Mouse (Mus musculus) mature B cell (primary cell): Measurements from ENCODE around the gene Cep162.

Experiments
- in situ Hi-C: fragments of 300-500 bp; cut with MboI; formaldehyde crosslinking; loops from 2 replicates; pipeline ENCODE4 v1.14.3; 2019

The Cep162 gene

DNA sequence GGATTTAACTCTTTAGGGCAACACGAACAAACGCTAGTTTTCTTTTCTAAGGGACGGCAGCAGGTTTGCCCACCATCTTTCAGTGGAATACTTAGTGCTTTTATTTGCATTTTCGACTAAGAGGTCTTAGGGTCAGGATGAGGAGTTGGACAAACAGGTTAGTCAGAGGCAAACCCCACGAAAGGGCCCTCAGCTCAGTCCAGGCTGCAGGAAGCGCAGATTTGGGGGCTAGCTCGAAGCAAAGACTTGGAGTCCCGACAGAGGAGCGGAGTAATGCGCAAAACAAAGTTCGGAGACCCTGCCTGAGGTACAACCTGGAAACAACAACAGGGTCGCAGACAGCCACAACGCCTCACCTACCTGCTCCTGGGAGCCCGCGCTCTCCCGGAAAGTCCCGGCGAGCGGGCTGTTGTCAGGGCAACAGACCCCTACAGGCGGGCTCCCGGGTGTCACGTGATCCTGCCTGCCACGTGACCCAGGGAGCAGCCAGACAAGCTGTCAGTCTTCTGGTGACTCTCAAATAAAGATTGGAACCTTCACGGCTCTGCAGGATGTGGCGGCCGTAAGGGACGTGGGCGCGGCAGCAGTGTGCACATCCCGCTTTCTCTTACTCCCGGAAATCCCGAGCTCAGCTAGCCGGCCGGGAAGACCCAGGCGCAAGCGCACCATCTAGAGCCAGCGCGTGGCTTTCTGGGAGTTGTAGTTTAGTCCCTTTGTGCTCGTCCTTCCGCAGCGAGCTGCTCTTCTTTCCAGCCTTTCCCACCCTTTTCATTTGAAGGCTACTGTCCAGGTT is at the start of gene Cep162:
Gene Cep162 (minus strand): TSS at position 634 of the 793 bp plus-strand sequence.
- in situ Hi-C loops: loop anchor here (10.0 kb wide), 1 partner anchor 230 kb away; the partner anchor contains the start of gene Cyb5r4

DNA sequence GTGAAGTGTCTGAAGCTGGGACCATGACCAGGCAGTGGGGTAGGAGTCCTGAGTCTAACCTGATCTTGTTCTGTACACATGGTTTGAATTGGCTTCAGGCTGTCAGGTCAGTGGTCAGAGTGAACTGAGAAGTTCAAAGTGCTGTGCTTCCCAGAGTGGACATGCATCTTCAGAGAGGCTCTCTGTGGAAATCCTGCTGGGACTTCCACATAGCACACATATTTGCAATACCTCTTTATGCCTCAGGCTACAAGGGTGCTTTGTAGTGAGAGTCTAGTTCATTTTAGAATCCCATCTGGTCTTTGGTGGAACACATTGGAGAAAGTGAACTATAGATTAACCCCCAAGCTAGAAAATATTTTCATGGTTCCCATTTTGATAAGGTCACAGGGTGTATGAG is 47.9 kb upstream of the Cep162 start:
- in situ Hi-C loops: no loop called here

DNA sequence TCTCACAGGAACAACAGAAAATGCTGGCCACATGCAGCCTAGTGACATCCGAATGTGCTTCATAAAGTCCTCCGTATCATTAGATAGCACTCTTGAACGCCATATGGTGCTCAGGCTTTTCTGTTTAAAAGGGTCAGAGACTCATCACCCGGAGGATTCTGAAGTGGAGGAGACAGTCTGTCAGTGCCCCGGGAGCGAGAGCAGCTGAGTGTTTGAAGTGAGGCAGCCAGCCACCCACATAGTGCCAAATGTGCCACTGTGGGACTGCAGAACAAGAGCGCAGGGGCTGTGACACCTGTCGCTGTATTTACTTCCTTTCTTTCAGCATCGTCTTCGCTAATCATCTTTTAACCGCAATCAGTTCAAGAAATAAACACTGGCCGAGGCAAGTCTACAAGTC is 43.6 kb upstream of the Cep162 start:
- in situ Hi-C loops: no loop called here

DNA sequence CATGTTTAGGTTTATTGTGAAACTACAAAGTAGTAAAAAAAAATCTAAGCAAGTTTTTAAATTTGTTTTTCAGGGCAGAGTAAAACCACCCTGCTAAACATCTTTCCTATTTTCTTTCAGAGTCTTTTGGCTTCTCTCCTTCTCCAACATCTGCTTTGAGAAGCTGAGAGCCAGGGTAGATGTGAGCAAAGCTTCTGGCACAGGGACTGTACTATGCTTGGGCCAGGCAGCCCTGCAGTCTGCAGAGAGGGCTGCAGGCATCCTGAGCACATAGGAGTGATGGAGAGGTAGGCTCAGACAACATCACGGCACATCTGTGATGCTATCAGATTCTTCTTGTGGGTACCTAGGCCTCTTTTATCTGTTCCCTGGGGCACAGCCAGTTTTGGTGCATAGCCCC is 42.2 kb upstream of the Cep162 start:
- in situ Hi-C loops: no loop called here

DNA sequence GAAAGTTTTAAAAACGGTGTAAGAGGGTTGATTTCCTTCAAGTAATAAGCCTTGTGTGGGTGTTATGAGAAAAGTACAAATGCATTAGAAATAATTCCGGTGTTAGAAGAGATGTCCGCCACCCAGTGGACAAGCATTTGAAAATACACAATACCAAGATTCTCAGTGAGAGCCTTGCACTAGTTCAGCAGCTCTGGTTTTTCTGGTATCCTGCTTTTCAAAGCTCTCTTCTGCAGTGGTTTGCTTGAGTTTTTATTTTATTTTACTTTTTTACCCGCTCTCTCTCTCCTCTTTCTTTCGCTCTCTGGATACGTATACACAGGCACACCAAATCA is 327 bp upstream of the Cep162 start:
- in situ Hi-C loops: loop anchor here (10.0 kb wide), 1 partner anchor 231 kb away; the partner anchor contains the start of gene Cyb5r4

DNA sequence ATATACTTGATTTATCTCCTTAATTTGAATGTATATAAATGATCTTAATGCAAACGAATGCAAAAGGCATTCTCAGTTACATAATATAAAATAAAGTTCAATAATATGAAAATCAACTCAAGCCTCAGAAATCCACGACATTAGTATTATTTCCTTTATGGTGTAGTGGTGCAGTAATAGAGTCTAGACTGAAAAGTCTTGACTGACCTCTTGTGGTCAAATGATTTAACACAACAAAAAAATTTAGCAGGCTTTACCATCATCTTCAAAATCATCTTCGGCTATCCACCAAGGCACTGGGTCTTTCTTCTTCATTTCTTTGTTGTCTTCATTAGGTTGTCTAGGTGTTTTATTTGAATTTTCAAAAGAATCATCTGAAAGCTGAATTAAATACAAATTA is 7.2 kb downstream of the Cep162 start:
- in situ Hi-C loops: loop anchor here (25.0 kb wide), 2 partner anchors 661 to 1511 kb away; partner anchors contain the start of gene Ibtk

DNA sequence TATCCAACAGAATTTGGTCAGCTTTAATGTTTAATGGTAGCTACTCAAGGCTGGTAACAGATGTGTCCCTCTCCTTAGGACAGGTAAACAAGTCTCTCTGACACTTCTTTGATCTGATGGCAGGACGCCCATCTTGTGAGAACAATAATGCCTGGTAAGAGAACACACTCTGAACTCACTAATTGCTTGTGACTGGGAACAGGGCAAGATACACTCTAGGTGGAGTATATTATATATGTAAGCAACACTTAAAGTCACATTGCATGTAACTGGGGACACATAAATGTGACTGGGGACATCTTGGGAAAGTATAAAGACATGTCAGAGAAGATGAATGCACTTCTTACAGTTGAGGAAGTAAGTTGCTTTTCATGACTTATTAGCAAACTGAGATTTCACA is 7.7 kb downstream of the Cep162 start:
- in situ Hi-C loops: loop anchor here (25.0 kb wide), 2 partner anchors 660 to 1510 kb away; partner anchors contain the start of gene Ibtk

DNA sequence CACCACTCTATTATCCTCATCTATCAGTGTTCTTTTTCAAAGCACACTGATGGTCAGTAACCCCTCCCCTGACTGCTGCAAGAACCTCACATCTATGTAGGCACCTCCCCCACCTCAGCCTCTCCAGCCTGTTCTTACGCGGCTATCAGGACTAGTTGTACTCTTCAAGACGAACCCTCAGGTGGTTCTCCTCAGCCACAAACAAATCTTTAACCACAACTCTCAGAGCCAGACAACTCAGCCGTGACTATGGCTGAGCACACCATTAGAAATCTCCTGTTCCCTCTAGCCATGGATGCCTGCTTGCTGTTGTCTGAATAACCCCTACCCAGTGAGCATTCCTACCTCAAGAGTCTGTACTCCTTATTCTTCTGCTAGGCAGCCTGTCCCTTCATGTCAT is 42.1 kb downstream of the Cep162 start:
- in situ Hi-C loops: no loop called here

DNA sequence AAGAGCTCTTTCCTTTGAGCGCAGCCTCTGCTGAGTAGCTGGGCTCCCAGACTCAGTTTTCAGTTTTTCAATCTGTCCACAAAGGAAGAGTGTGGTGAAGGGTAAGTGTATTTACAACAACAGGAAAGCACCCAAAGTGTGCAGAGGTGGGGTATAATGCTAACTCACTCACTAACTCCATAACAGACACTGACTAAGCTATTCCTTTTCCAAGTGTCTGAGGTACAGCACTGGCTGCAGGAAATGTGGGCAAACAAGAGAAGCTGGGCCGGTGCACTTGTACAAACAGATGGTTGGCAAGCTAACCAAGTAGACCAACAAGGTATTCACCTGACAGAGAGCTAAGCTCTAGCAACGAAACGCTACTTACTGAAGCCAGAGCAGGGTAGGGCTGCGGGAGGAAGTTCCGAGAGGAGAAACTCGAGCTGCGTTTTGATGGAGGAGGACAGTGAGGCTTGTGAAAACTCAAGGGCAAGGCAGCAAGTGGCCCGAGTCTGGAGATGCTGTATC is 44.5 kb downstream of the Cep162 start:
- in situ Hi-C loops: no loop called here

DNA sequence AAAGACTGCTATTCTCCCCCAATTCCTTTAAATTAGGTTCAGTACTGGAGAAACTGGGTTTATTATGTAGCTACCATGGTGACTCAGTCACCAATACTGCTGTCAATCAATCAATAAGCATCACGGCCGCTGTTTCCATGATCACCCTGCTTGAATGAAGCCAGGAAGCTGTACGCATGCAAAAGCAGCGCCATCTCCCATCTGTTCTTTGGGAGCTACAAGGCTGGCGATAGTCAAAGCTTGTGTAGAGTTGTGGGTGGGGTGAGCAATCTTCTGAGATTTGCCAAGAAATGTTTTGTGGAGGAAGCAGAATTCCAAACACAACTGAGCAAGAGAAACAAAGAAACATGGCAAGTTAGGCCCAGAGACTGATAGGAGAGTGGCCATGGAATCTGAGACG is 52.9 kb downstream of the Cep162 start:
- in situ Hi-C loops: no loop called here

DNA sequence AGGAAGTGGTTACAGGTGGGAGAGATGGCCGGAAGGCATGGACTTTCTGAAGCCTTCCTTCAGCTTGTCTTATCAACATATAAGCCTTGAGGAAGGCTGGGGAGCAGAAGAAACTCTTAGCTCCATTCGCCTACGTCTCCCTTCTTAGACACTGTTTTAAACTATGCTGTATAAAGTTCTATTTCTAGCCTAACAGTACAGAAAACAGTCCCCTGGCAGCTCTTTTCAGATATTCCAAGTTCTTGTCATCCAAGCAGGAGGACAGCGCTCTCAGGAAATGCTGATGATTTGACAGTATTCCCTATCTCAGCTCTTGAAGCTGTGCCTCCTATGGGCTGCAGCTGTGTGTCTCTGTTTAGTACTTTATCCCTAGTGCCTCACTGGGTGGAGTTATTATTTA is 54.4 kb downstream of the Cep162 start:
- in situ Hi-C loops: no loop called here

DNA sequence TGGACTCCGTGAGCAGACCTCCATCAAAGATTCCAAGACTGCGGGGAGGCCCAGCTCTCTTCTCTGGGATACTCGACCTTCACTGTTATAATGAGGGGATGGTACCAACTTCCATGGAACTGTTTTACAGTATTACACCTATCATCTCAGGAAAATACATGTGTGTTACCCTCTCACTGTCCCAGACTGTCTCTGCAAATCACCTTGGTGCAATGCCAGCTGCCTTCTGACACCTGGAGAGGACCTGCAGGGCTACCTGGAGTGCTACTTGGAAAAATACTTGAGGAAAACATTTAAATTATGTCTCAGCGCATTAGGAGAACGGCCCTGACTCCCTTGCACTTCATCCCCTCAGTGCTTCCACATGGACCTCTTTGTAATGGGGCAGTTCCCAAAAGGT is 54.9 kb downstream of the Cep162 start:
- in situ Hi-C loops: no loop called here

DNA sequence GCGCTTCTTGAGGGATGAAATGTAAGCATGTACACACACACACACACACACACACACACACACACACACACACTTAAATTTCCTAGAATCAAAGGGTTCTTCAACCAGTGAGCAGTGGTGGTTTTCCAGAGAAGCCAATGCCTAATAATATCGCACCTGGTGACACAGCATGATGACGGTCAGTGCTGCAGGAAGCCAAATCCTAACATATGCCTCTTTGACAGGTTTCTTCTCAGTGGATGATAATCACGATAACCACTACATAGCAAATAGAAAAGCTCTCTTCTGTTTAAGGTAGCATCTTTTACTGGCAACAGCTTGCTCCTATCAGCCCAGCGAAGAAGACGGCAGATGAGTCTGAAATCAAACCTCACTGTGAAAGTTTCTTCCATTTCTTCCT is 57.3 kb downstream of the Cep162 start:
- in situ Hi-C loops: no loop called here

DNA sequence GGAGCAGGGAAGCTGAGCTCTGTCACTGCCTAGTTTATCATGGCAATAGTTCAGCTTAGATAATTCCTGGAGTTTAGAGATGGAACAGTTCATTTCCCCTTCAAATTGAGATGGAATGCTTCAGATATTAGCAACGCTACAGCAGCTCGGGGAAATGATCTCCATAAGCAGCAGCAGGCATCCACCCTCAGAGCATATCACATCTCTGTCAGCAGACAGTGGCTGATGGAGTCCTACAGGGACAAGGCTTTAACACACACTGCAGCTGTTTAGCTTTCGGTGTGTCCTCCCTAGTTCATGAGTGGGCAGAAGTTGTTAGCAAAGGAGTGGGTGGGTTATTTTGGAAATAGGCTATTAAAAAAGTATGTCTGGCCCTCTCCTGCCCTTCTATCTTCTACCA is 58.1 kb downstream of the Cep162 start:
- in situ Hi-C loops: no loop called here

DNA sequence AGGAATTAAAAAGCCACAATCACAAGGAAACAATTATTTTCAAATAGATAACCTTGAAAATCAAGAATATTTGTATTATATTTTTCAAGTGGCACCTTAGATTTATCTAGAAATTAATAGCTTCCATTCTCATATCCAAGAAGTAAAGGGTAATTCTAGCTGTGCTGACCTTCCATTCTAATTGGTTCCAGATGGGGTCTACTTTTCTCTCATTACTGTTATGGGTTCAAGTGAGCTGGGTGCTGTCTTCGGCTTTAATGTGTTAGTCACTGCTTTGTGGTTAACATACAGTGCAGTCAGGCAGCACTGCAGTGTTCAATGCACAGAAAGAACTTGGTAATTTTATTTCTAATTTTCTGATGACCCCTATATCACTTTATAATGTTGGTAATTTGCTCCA is 61.6 kb downstream of the Cep162 start:
- in situ Hi-C loops: no loop called here

DNA sequence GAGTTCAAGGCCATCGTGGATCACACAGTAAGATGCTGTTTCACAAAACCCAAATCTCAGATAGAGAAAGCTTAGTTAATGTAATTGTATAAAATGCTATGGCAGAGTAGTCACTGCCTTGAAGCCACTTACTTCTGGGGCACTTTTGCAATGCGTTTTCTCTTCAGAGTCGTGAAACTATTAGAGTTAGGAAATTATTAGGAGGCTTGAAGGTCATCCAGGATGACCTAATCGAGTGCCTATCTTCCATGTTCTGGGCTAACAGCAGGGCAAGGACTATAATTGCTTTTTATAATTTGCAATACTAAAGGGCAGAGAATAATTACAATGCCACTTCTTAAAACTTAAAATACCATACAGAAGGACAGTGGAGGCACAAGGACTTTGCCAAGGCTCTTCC is 68.0 kb downstream of the Cep162 start:
- in situ Hi-C loops: no loop called here

DNA sequence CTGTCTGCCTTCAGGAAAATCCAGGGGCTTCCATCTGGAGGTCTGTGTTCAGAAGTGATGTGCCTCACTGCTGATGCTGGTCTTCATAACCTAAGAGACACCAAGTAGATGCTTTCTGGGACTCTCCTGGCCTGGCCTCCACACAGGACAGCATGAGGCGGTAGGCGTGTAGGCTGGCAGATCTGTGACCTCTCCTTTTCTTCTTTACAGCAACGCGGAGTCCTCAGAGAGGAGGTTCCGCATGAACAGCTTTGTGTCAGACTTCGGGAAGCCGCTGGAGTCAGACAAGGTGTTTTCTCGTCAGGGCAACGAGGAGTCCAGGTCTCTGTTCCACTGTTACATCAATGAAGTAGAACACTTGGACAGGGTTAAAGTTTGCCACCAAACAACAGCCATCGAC is 73.1 kb downstream of the Cep162 start:
- in situ Hi-C loops: no loop called here

DNA sequence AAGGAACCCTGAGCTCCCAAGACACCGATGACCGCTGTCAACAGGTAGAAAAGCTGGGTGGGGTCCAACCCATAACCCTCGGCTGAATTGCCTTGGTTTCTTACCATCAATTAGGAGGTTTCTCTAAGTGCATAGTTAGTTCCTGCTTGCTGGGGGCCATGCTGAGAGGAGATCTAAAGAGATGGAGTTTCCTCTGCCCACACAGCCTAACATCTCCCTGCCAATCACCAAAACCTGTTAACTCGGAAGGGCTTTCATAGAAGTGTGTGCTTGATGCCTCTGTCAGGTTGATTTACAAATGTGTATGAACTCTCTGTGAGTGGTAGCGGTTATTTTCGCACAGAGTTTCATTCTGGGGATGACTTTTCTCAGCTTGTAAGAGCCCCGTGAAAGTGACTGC is 76.8 kb downstream of the Cep162 start:
- in situ Hi-C loops: no loop called here

DNA sequence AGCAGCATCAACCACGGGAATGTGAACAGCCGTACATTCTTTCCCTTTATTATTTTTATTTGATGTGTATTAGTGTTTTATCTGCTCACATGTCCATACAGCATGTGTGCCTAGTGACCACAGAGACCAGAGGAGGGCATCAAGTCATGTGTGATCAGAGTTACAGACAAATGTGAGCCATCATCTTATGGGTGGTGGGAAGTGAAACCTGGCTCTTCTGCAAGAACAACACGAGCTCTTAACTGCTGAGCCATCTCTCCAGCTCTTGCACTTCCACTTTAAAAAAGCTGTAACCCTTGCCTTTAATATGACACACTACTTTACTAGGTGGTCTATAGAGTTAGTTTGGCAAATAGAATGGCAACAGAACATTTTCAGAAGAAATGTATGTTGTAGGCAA is 83.8 kb downstream of the Cep162 start:
- in situ Hi-C loops: no loop called here

DNA sequence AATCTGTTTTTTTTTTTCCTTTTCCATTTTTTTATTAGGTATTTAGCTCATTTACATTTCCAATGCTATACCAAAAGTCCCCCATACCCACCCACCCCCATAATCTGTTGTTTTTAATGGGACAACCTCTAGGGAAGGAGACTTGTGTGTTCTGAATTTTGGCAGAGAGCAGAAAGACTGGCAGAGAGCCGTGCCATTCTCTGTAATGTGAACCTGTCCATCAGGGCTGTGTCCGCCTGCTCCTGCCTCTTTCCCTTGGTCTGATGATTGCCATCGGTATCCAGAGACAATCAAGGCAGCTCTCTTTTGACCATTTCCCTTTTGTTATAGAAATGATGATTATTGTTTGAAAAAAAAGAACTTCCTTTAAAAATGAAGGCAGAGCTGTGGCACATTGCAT is 84.4 kb downstream of the Cep162 start:
- in situ Hi-C loops: no loop called here

DNA sequence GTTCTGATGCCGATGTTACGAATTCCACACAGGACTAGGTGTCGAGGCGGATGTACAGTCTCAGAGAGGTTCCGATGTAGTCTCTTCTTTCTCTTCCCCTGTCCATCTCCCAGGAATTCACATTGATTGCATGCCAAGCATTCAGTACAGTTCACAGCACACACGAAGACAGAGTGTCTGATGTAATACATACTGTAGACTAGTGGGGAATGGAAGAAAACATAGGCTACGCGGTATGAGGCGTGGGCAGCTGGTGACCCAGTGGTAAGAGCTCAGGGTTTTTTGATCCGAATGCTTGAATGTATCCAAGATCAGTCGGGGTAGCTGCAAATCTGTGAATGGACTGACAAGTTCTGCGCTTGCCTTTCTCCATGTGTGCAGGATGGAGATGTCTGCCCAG is 86.2 kb downstream of the Cep162 start:
- in situ Hi-C loops: no loop called here

DNA sequence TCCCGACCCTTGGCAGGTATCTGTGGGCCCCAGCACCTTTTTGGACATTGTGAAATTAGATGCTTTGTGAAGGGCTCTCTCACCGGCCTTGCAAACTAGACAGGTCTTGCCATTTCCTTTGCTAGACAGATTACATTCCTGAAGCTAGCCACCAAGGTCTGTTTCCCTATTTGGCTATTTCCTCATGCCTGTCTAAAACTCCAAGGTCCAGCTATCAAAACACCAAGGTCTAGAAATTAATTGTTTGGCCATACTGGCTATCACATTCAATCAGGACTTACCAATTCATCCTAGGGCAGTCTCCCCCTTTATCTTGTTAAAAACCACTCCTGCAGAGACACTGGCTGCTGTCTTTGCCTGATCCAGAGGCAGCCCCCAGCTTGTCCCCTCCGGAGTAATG is 87.3 kb downstream of the Cep162 start:
- in situ Hi-C loops: no loop called here

DNA sequence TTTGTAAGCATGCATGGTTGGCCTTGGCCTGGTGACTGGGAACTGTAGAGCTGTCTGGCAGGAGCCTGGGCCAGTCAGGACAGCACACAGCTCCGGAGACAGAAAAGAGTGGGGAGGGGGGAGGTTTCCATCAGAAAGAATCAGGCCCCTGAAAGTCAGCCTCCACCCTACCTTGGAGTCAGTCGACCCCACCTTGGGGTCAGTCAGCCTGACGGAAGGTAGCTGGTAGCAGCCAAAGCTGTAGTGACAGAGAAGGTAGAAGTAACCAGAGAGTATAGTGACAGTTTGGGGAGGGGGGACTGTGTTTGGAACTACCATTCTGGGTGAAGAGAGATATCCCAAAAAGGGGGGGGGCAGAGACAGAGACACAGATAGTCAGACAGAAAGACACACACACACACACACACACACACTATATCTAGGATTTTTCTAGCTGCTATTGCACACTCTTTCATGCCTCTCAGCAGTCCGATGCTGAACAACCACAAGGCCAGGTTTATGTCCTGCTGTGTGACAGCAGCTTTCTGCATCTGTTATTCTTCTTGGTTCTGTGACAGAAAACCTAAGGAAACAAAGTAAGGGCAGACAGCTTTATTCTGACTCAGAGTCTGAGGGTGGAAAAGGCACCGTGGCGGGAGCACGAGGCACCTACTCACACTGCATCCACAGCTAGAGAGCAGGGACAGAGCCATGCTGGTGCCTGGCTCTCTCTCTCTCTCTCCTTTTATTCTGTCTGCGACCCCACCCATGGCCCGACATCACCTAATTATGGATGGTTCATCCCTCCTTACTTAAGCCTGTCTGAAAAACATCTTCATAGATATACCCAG is 88.1 kb downstream of the Cep162 start:
- in situ Hi-C loops: no loop called here
